Mouse (Mus musculus) stomach, postnatal 0 days (tissue): ENCODE measurements at regions not wholly inside any gene's neighbourhood (a gene's known extent, or its start where the extent isn't known, plus 50 kb on each side); places are given as distances from the start of the nearest gene placed in this dataset.

Experiments used
- CTCF ChIP-seq: IDR thresholded peaks from 2 replicates; pipeline ENCODE4 v1.5.1; 2016; ENCODE audit warnings: antibody characterized with exemption, low read depth, mild to moderate bottlenecking, moderate library complexity
- EP300 ChIP-seq: optimal IDR thresholded peaks from 2 replicates; pipeline ENCODE3; 2016; ENCODE audit warnings: antibody characterized with exemption

DNA sequence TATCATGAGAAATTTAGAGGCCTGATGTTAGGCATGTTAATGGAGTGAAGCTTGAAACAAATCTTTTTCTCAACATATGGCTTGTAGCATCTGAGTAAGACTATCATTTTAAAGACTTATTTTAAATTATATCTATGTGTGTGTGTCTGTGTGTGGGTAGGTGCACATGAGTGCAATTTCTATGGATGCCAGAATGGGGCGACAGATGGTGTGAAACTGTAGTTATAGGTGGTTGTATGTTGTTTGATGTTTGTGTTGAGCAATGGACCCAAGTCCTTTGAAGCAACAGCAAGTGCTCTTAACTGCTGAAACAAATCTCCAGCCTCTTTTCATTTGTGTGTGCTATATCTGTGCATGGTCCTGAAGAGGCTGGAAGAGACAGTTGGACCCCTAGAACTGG lies 801.1 kb upstream of the Tmem132c start:
- TF ChIP-seq CTCF (no peak), EP300 (no peak)
